9 mouse cellular contexts compared by ENCODE assay signal in genomic region chr9:63603849-63604248, GRCm38 (mm10). TPM values are rescaled to one million over a fixed set of nuclear protein-coding genes. Genes with fewer than 3 reads are reported as not detected.
A peak's percentile ranks its signal among the peaks of the same experiment; 100 is the strongest.
DNase-seq lines count a peak whose midpoint lies in the region; ATAC-seq and TF ChIP-seq lines count a peak whose summit lies in the region.
"Had no signal": no experiment of that assay in that cellular context is flagged by ENCODE, and none has a peak within 500 bp of the region (broad histone marks: within the 10 kb centered on the region; RNA-seq: fewer than 3 reads in every experiment).

No protein-coding gene starts in this region.

- WGBS in heart, embryonic 13.5 days, result 40% methylated on average over 6 of the region's 6 CpGs
- WGBS in hindbrain, embryonic 12.5 days, result 66% methylated on average over 6 of the region's 6 CpGs
- 29% methylated on average over 6 of the region's 6 CpGs for WGBS in liver, adult 2 months
- 57% methylated on average over 6 of the region's 6 CpGs for WGBS in stomach, embryonic 15.5 days

- H3K4me1 ChIP-seq in heart, embryonic 13.5 days, result peaks cover 31% of the 10 kb centered on the region
- H3K4me1 ChIP-seq in brown adipose tissue, adult 24 weeks (ENCODE audit: control insufficient read depth, insufficient read depth, insufficient read length, low read length), result peaks cover 11% of the 10 kb centered on the region
- H3K4me1 ChIP-seq in hindbrain, embryonic 12.5 days, result peaks cover 19% of the 10 kb centered on the region
- peaks cover 11% of the 10 kb centered on the region for H3K4me1 ChIP-seq in liver, adult 2 months (ENCODE audit: control insufficient read depth, insufficient read depth, low read length)
- H3K4me1 ChIP-seq in stomach, embryonic 15.5 days, result peaks cover 14% of the 10 kb centered on the region; the same call in 1 of the 2 replicates

- TF ChIP-seq CTCF in liver, adult 2 months (IDR thresholded peaks at IDR 0.05; ENCODE audit: low read depth, low read length), result no peak

- peak overlapping the region; percentile 22; the same call in 1 of the 2 replicates for H3K27ac ChIP-seq in heart, embryonic 13.5 days (replicated peaks)
- H3K27ac ChIP-seq in brown adipose tissue, adult 24 weeks (replicated peaks; ENCODE audit: low read depth, low read length), result no peak overlapping the region
- H3K27ac ChIP-seq in hindbrain, embryonic 12.5 days, result no peak overlapping the region
- H3K27ac ChIP-seq in liver, adult 2 months (replicated peaks; ENCODE audit: insufficient read depth, low read depth, low read length), result 0 out of 2 replicates have a peak overlapping the region, but pooled peaks have one; percentile 5
- no peak overlapping the region for H3K27ac ChIP-seq in stomach, embryonic 15.5 days

- H3K9ac ChIP-seq in heart, embryonic 13.5 days, result peak overlapping the region; percentile 89
- H3K9ac ChIP-seq in hindbrain, embryonic 12.5 days, result 0 out of 2 replicates have a peak overlapping the region, but pooled peaks have one; percentile 9
- H3K9ac ChIP-seq in liver, adult 2 months (ENCODE audit: low read depth, low read length), result peak overlapping the region; percentile 45; the same call in 1 of the 2 replicates
- H3K9ac ChIP-seq in stomach, embryonic 15.5 days, result no peak overlapping the region

- H3K4me2 ChIP-seq in heart, embryonic 13.5 days, result peak overlapping the region; percentile 87
- H3K4me2 ChIP-seq in hindbrain, embryonic 12.5 days (replicated peaks), result peak overlapping the region; percentile 69; the same call in 1 of the 2 replicates
- H3K4me2 ChIP-seq in stomach, embryonic 15.5 days, result peak overlapping the region; percentile 74

- H3K27me3 ChIP-seq in heart, embryonic 13.5 days (replicated peaks), result no peaks in the 10 kb centered on the region
- H3K27me3 ChIP-seq in hindbrain, embryonic 12.5 days, result no peaks in the 10 kb centered on the region
- H3K27me3 ChIP-seq in liver, adult 2 months (ENCODE audit: control insufficient read depth, insufficient read depth, low read length), result no peaks in the 10 kb centered on the region
- no peaks in the 10 kb centered on the region for H3K27me3 ChIP-seq in stomach, embryonic 15.5 days (replicated peaks)

- no peak for TF ChIP-seq POLR2A in liver, adult 2 months (IDR thresholded peaks at IDR 0.05; ENCODE audit: extremely low read depth, insufficient read depth, low read length)

- no peaks in the 10 kb centered on the region for H3K9me3 ChIP-seq in heart, embryonic 13.5 days
- H3K9me3 ChIP-seq in hindbrain, embryonic 12.5 days (replicated peaks), result no peaks in the 10 kb centered on the region
- no peaks in the 10 kb centered on the region for H3K9me3 ChIP-seq in stomach, embryonic 15.5 days

- H3K36me3 ChIP-seq in heart, embryonic 13.5 days, result no peaks in the 10 kb centered on the region
- no peaks in the 10 kb centered on the region for H3K36me3 ChIP-seq in hindbrain, embryonic 12.5 days
- H3K36me3 ChIP-seq in liver, adult 2 months (ENCODE audit: control insufficient read depth, insufficient read depth, low read length), result no peaks in the 10 kb centered on the region
- H3K36me3 ChIP-seq in stomach, embryonic 15.5 days, result no peaks in the 10 kb centered on the region

- DNase-seq in heart, adult 9 months (ENCODE audit: low spot score in 2 of 2), result no peak
- DNase-seq in liver, adult 2 months (ENCODE audit: extremely low read depth, low read depth, low spot score), result peak; percentile 69
- no peak for DNase-seq in urinary bladder, postnatal 36 days (ENCODE audit: low spot score in 2 of 2)
- DNase-seq in ovary, adult 18-20 months (ENCODE audit: low spot score), result no peak

- H3K4me3 ChIP-seq in heart, embryonic 13.5 days, result peak overlapping the region; percentile 77
- peak overlapping the region; percentile 94 for H3K4me3 ChIP-seq in brown adipose tissue, adult 24 weeks (ENCODE audit: insufficient read depth, low read depth, low read length)
- H3K4me3 ChIP-seq in hindbrain, embryonic 12.5 days, result peak overlapping the region; percentile 93; the same call in 1 of the 2 replicates
- no peak overlapping the region; the same call in 1 of the 2 replicates for H3K4me3 ChIP-seq in liver, adult 2 months (ENCODE audit: insufficient read depth, low read depth, low read length)
- no peak overlapping the region for H3K4me3 ChIP-seq in stomach, embryonic 15.5 days (replicated peaks)

- H3K79me2 ChIP-seq in liver, adult 2 months (ENCODE audit: control insufficient read depth, insufficient read depth, low read length), result peaks cover 29% of the 10 kb centered on the region

- no peak for ATAC-seq in heart, embryonic 13.5 days (ENCODE audit: extremely low read depth, insufficient number of reproducible peaks, low FRiP score, low TSS enrichment)
- no peak for ATAC-seq in hindbrain, embryonic 12.5 days (ENCODE audit: low FRiP score)
- no peak for ATAC-seq in stomach, embryonic 15.5 days (ENCODE audit: insufficient read depth, low FRiP score, low read depth)

RNA-seq across cellular contexts. Expression of gene Aagab, which starts 1.4 kb away (rescaled TPM):
- 21.8 and 23.1 TPM in 2 replicates for polyA plus RNA-seq in heart, embryonic 13.5 days (2015; fragmentation: Nextera tagmentation; extraction: Ambion mirVana)
- 9.2 and 12.3 TPM in 2 replicates for polyA plus RNA-seq in brown adipose tissue, adult 24 weeks (2012; ENCODE audit: insufficient read depth, insufficient read length, missing spikeins)
- polyA plus RNA-seq in hindbrain, embryonic 12.5 days (2016; fragmentation: Nextera tagmentation; extraction: Ambion mirVana), result 54.1 and 61.1 TPM in 2 replicates
- total RNA-seq in liver, adult 2 months (2014; rRNA removed), result 14.4 and 14.9 TPM in 2 replicates
- 10.6 and 11.9 TPM in 2 replicates for polyA plus RNA-seq in liver, adult 2 months (2012; rRNA removed)
- 29.1 and 29.6 TPM in 2 replicates for polyA plus RNA-seq in stomach, embryonic 15.5 days (2015; fragmentation: Nextera tagmentation; extraction: Ambion mirVana)

RNA-seq across cellular contexts. Expression of gene Iqch, which starts 1.6 kb away (rescaled TPM):
- polyA plus RNA-seq in heart, embryonic 13.5 days (2015; fragmentation: Nextera tagmentation; extraction: Ambion mirVana), result 0.08 TPM in 1 of 2 replicates, not detected in the other
- not detected in 2 replicates for polyA plus RNA-seq in brown adipose tissue, adult 24 weeks (2012; ENCODE audit: insufficient read depth, insufficient read length, missing spikeins)
- polyA plus RNA-seq in hindbrain, embryonic 12.5 days (2016; fragmentation: Nextera tagmentation; extraction: Ambion mirVana), result 0.10 and 0.16 TPM in 2 replicates
- total RNA-seq in liver, adult 2 months (2014; rRNA removed), result 0.13 and 0.28 TPM in 2 replicates
- 0.02 and 0.06 TPM in 2 replicates for polyA plus RNA-seq in liver, adult 2 months (2012; rRNA removed)
- polyA plus RNA-seq in stomach, embryonic 15.5 days (2015; fragmentation: Nextera tagmentation; extraction: Ambion mirVana), result 0.10 and 0.12 TPM in 2 replicates
- total RNA-seq: adrenal gland, postnatal 36 days had no signal

Comparison
In these comparisons a context has a peak if more than half of its experiments do, and no peak if none do; other contexts are left out.
1. H3K27ac ChIP-seq: peak in heart, embryonic 13.5 days (single experiment) and liver, adult 2 months (single experiment); none in brown adipose tissue, adult 24 weeks (single experiment), hindbrain, embryonic 12.5 days (single experiment) and stomach, embryonic 15.5 days (single experiment).
2. H3K4me3 ChIP-seq: peak in heart, embryonic 13.5 days (single experiment), brown adipose tissue, adult 24 weeks (single experiment) and hindbrain, embryonic 12.5 days (single experiment); none in liver, adult 2 months (single experiment) and stomach, embryonic 15.5 days (single experiment).
3. Peak in every context shown above with its lines, with median percentiles within 50 percentile points of each other: H3K4me2 ChIP-seq.